Mouse (Mus musculus) cerebral cortex, adult 2 months (tissue): ENCODE results near the gene Ube2h.

Experiments
- WGBS: fragments of 180-500 bp; shearing (Covaris S2); methylation state at CpG from one replicate; pipeline ENCODE4 v1.1.7; 2018; 5-methylcytosine and 5-hydroxymethylcytosine counted together

The Ube2h gene

GRCm38 (mm10) chr6:30196143-30196542 is 108.2 kb downstream of the Ube2h start:
- WGBS = 75% methylated on average over 8 of the region's 8 CpGs

DNA sequence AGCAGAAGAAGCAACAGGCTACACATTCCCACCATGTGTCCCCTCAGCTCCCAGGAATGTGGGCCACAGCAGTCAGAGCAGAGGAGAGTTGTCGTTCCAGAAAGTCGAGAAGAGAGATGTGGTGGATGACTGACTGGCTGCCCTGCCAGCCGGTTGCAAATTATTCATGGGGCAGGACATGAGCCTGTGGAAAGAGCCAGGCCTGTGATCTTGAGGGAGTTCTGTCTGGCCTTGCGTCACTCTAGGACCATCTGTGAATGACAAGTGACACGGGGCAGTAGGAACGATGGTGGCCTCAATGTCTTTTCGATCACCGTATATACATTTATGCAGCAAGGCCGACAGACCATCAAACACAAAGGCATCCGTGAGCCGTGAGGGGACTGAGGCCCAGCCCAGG is 108.7 kb downstream of the Ube2h start:
- 92% methylated on average over 11 of the region's 11 CpGs for WGBS

- 79% methylated on average over 4 of the region's 4 CpGs for WGBS
Observed at GRCm38 (mm10) chr6:30183624-30184023, 120.7 kb downstream of the Ube2h start.

DNA sequence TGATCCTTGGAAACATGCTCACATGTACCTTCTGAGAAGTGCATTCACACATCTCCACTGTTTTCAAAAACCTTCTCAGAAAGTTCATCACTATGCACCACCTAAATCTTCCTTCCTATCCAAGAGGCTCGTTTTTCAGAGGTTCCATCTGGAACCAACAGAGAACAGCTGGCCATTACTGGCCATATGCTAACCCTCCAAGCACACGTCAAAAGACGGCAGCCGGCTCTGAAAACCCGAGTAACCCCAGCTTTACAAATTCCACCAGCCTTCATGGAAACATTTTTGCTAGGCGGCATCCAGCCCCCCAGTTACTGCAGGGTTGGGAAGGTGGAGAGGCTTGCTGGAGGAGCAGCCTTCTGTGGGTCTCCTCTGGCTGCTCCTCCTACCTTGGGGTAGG is 122.3 kb downstream of the Ube2h start:
- WGBS = 68% methylated on average over 6 of the region's 6 CpGs

- 59% methylated on average over 2 of the region's 2 CpGs for WGBS
Observed at GRCm38 (mm10) chr6:30180321-30180720, 124.0 kb downstream of the Ube2h start.

DNA sequence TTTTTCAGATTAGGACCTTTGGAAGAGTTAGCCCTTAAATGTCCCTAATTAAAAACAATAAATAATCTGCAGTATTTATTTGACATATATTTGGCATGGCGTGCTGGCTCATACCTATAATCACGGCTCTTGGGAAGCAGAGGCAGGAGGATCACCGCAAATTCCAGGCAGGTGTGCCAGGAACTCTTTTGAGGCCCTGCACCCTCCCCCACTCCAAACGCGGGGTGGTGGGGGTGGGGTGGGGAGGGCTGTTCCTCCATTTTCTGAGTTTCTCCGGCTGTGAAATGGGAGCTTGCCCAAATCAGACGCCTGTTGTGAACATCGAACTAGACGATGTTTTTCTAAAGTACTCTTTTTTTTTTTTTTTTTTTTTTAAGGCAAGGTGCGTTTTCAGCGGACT is 125.3 kb downstream of the Ube2h start:
- WGBS = 21% methylated on average over 11 of the region's 11 CpGs

DNA sequence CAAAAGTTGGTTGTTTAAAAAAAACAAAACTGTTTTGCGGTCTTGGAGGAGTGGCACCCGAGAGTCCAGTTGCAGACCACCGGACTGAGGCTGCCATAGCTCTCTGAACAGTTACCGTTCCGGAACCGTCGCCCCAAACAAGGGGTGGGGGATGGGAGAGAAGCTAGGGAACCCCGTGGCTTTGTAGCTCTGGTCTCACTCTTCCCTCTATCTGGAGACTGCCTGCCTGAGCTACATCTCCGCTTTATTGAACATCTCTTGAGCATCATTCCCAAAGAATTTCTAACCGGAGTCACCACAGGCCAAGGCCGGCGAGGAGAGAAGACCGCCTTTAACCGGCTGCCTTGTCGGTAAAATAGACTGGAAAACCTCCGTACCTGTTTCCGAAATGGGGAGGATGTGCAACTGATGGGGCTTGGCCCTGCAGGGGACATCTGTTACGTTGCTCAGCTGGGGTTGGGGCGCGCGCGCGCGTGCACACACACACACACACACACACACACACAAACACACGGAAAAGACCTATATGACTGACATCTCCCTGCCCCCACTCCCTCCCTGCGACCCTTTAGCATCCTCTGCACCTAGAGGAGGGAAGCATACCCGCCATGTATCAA is 126.2 kb downstream of the Ube2h start:
- 5% methylated on average over 27 of the region's 27 CpGs for WGBS

GRCm38 (mm10) chr6:30177305-30177704 is 127.0 kb downstream of the Ube2h start:
- 5% methylated on average over 14 of the region's 14 CpGs for WGBS

DNA sequence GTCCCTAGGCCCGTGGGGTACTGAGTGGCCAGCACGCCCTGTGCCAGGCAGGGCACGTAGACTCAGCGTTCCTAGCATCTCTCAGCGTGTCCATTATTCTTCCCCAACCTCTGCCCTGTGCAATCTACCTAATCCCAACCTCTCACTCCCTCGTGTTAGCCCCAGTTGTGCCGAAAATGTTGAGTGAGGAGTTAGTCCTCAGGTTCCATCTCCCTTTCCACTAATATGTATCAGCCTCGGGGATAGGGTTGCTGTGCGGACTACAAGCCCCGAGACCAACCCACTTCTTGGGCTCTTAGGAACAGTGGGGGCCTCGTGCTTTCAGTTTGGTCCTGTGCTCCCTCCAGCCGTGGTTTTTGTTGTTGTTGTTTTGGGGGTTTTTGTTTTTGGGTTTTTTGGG is 127.8 kb downstream of the Ube2h start:
- 5% methylated on average over 12 of the region's 12 CpGs for WGBS

DNA sequence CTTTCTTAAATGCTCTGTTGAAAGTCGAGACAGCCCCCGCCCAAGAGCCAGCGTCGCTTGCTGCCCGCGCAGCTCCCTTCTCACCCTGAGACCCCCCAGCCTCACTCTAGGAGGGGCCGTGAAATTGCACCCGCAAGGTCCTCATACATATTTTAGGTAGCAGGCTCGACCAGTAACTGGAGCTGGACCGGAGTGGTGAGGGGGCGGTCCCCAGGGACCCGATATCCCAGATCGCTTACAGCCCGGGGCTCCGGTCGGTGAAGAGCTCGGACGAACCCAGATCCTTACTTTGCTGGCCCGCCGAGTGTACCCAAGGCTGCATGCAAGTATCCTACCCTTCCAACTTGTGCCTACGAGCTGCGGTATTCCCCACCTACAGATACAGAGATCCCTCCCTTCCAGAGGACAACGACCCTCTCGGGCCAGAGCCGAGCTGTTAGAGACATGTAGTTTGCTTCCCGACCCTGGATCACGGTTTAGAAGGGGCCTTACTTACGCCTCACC is 128.4 kb downstream of the Ube2h start:
- WGBS = 3% methylated on average over 28 of the region's 28 CpGs

- 2% methylated on average over 45 of the region's 45 CpGs for WGBS
Observed at GRCm38 (mm10) chr6:30175225-30175917, 129.0 kb downstream of the Ube2h start.

DNA sequence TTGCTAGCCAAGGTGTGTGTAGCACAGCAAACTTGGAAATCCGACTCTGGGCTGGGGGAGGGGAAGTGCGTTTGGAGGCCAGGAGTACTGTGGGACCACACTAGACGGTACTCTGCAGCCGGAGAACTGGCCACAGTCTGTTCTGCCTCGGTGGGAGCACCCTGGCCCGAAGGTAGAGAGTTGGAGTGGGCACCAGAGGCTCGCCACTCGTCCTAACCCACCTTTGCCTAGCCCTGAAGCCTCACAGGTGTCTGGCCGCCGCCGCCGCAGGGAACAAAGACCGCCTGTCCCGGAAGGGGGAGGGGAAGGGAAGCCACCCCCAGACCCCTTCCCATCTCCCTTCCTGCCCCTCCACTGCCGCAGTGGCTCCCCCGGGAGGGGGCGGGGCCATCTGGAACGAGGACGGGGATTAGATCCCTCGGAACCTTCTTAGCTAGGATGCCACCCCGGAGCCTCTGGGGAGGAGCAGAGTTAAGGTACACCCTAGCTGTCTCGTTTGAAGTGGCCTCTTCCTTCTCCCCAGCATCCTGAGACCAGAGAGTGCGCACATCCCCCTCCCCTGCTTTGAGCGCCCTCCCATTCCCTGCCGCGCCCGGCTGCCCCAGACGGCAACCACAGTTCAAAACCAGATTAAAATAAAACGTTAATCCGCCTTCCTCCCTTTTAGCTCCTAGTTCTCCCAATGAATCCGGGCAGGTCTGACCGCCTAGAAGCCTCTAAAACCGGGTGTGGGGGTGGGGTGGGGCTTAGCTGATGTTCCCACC is 129.7 kb downstream of the Ube2h start:
- 1% methylated on average over 33 of the region's 33 CpGs for WGBS

GRCm38 (mm10) chr6:30173551-30174460 is 130.5 kb downstream of the Ube2h start:
- WGBS = 1% methylated on average over 80 of the region's 80 CpGs

- 3% methylated on average over 44 of the region's 44 CpGs for WGBS
Observed at GRCm38 (mm10) chr6:30172820-30173550, 131.4 kb downstream of the Ube2h start.

DNA sequence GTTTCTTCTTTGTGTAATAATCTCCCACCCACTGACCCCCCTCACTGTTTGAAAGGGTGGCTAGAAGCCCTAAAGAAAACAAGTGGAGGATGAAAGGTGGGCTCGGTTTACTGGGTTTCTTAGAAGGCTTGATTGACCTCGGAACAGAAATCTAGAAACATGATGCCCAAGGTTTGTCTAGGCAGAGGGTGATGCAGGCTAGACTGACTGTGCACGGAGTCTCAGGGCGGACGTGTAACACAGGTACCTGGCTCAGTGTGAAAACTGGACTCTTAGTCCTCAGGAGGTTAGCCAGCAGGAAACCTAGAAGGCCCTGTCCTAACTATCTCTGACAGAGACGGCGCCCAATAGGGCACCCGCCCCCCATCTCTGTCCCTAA is 131.9 kb downstream of the Ube2h start:
- WGBS = 11% methylated on average over 8 of the region's 8 CpGs

GRCm38 (mm10) chr6:30171967-30172366 is 132.4 kb downstream of the Ube2h start:
- WGBS = 31% methylated on average over 10 of the region's 10 CpGs

- WGBS = 61% methylated on average over 8 of the region's 8 CpGs
Observed at GRCm38 (mm10) chr6:30171226-30171625, 133.1 kb downstream of the Ube2h start.

DNA sequence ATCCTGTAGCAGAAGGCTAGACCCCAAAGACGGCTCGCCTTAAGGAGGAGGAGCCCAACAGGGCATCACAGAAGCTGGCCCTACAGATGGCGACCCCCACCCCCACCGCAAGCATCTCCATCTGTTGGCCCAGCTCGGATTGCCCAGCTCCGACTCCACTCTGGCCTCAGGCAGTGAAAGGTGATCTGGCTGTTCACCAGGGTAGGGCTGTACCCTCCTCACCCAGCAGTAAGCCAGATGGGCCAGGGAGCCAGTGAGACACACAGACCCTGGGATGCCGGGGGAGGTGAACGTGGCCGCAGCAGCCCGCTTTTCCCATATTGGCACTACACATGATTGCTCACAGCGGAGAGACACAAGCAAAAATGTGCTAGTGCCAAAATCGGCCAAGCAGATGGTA is 135.2 kb downstream of the Ube2h start:
- WGBS = 63% methylated on average over 12 of the region's 12 CpGs

- WGBS = 100% methylated on average over 3 of the region's 3 CpGs
Observed at GRCm38 (mm10) chr6:30168275-30168674, 136.1 kb downstream of the Ube2h start.

GRCm38 (mm10) chr6:30167192-30167591 is 137.1 kb downstream of the Ube2h start:
- 74% methylated on average over 11 of the region's 11 CpGs for WGBS

- WGBS = 63% methylated on average over 3 of the region's 3 CpGs
Observed at GRCm38 (mm10) chr6:30166349-30166748, 138.0 kb downstream of the Ube2h start.
